Mouse (Mus musculus) lung, postnatal 36 days (tissue): ENCODE measurements around the gene Med4.
"Not testable (repeated sequence)": the region's sequence is repeated elsewhere in the genome, so short reads cannot be mapped to it uniquely, and the experiment has no call there.

Source experiments
- DNase-seq: peaks from one replicate; pipeline ENCODE4 v3.0.0; 2022; ENCODE audit warnings: mixed read lengths

Med4 gene

DNA sequence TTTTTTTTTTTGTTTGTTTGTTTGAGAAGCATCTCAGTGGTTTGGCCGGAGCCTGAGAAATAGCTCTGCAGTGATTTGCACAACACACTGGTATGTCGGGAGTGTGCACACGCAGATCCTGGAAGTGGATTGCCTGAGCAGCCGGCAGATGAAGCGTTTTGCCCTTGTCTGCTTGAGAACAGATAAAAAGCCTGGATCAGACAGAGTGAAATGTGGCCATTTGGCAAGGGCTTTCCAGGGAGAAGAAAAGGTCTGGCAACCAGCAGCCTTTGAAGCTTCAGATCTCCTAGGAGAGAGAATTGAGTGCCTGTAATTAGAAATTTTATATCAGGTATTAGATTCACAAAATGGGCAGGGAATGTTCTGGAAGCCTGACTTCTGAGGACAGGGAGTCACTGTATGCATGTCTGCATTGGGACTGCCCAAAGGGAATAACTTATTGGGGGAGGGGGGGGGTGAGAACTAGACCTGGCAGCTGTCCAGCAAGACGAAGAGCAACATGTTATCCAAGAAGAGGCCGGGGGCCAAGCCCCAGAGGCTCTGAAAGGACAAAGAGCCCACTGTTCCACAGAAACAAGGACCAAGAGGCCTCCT, 7.1 kb upstream of the Med4 start:
- DNase-seq = peak; percentile 30

DNA sequence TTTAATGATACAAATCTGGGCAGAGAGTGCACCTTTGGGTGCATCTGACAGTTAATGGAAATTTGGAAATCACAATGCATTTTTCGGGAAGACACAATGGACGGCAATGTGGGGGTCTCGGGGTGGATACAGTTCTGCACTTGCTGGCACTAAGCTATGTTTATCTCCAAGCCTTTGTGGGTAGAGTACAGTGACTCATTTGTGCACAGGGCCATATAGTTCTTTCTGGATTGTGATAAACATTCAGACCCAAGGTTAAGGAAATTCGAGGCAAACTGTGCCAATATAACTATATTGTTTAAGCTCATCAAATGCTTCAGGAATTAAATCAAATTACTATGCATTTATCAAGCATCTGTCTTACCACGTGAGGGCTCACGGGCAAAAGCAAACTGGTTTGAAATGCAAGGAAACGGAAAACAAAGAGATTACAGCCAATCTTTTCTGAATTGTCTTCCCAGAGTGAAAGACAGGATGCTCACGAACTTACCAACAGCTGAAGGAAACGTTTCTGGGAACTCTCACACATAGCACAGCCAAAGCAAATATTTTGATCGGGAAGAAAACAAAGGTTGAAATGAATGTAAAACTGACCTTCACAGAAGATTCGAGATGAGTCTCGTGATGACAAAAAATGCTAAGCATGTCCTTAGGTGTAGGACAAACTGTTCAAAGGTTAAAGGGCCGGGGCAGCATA, 6.4 kb upstream of the Med4 start:
- peak; percentile 24 for DNase-seq

DNA sequence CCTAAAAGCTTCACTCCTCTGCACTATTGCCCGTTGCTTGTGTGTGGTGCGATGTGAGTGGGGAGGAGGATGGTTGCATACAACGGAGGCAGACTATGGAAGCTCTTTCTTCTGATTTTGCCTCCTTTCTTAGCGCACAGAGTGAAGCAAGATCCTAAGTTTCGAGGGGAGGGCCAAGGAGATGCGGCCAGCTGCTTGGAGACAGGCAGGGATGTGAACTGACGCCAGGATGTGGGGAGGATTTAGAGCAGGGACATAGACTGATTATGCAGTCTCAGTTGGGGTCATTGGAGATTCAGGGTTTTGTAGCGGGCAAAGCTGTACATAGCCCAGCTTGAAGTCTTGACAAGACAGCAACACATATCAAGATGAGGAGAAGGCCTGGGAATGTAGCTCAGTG, 3.5 kb upstream of the Med4 start:
- DNase-seq = peak; percentile 40

DNA sequence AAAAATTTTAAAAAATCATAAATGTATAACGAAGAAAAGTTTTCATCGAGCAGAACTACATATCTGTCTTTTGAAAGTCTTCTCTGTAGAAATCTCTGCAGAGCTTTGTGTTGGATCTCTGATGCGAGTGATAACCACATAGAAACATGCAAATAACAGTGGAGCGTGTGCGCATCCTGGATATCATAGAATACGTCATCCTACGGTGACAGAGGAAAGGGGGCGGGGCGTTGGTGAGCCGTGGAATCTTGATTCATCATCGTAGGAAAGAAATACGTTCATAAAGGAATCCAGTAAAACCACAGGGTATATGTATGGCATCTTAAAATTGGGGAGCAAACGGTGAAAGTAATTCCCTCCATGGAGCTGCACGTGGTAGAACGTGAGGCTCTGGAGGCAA, 2.6 kb upstream of the Med4 start:
- peak; percentile 61 for DNase-seq

DNA sequence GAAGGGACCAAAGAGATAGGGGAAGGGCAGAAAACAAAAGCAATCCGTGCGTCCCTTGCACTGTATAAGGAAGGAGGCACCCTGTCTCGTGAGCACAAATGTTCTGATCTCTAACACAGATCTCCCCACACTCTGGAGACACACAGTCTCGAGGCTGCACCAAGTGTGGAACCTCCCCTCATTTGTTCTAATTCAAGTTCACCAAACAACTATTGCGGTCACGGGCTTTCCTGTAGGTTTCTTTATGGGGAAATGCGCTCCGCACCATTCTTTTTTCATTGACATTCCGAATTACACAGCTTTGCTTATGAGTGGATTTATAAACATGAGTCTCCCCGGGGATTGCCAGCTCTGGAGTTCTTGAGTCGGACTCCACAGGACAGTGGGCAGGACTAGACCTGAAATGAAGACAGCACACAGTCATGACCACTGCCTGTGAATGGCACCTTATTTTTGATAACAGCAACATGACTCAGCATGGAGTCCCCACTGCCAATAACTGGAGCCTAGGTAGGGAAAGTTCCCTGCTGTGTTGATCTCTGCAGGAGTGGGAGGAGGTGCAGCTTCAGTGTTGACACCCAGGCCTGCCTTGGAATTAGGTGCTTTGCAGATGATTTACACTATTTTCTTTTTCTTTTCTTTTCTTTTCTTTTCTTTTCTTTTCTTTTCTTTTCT, 2.0 kb upstream of the Med4 start:
- peak; percentile 86 for DNase-seq

DNA sequence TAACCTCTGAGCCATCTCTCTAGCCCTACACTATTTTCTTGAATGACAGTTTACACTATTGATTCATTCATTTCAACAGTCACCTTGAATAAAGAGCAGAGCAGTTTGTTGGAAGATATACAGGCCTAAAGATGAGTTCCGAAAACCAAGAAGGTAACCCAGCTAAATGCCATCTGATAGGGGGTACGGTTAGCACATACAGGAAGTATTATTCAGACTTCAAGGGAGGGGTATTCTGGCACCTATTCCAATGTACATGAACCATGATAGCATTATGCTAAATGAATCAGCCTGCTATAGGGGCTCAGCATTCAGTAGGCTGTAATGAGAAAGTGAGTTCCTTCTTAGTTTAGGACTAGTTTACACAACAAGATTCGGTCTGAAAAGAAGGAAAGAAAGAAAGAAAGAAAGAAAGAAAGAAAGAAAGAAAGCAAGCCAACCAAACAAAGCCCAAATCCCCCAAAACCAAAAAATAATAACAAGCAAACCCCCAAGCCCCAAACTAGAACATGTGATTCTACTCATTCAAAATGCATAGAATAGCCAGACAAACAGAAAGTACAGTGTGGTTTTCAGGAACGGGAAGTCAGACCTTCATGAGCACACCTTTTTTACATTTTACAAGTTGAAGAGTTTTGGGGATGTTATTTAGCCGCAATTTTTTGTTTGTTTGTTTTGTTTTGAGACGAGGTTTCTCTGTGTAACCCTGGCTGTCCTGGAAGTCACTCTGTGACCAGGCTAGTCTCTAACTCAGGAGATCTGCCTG, 1.0 kb upstream of the Med4 start:
- no peak for DNase-seq

DNA sequence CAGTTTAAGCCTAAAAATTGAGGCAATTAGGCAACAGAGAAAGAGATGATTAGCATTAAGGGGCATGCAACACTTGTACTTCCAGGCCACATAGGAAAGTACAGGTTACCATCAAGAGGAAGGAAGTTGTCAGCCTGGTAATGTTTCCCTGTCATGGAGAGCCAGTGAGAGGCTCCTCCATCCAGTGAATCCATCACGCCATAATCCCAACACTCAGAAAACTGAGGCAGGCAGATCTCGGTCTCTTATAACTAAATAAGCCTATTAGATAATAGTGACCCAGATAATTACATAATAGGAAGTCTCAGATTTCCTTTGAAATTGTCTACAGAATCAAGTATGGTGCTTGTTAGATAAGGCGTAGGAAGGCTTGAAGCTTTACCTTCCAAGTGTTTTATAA, 14.3 kb downstream of the Med4 start:
- no peak for DNase-seq

DNA sequence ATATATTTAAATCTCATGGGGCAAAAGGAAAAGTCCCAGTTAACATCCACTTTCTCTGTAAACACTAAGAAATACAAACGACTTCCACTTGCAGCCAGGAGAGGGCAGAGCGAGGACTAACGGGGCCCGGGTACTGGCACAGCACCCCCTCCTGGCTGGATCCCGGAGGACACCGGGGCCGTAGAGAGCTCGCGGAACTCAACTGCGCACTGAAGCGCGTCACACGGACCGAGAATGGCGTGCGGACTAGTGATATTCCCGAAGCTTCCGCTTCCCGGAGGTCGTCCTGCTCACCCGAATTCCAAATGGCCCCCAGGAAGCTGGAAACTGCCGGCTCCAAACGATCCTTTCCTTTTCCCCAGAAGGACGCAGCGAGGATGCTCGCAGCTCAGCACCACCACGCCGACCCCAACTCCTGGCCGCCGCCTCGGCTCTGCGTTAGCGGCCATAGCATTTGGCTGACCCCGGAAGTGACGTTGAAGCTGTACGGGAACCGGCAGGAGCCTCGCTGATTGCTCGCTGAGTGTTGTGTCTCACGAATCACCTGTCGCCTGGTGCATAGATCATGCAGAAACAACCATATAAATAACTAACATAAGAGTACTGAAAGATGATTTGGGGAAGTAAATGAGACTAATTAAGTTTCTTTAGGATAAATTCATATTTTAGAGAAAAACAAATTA, 15.1 kb downstream of the Med4 start, which contains the start of gene Sucla2:
Sucla2 (plus strand) TSS at position 554 of the 683 bp plus-strand sequence.
- peak; percentile 95 for DNase-seq

DNA sequence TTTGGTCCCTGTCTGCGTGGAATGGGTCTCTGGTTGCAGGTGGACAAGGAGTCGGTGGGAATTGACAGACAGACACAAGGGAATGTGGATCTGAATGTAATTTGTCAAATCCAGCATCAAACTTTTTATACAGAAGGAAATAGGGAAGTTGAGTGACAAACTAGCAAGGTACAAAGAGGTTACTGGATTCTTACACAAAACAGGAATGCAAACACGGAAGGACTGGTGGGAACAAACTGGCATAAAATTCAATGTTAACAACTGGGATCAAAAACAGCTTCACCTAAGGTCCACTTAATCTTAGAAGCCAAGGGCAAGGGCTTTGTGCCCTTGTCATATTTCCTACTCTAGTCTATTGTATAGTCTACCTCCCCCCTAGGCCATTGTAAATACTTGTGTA, 18.8 kb downstream of the Med4 start:
- not testable (repeated sequence) for DNase-seq

DNA sequence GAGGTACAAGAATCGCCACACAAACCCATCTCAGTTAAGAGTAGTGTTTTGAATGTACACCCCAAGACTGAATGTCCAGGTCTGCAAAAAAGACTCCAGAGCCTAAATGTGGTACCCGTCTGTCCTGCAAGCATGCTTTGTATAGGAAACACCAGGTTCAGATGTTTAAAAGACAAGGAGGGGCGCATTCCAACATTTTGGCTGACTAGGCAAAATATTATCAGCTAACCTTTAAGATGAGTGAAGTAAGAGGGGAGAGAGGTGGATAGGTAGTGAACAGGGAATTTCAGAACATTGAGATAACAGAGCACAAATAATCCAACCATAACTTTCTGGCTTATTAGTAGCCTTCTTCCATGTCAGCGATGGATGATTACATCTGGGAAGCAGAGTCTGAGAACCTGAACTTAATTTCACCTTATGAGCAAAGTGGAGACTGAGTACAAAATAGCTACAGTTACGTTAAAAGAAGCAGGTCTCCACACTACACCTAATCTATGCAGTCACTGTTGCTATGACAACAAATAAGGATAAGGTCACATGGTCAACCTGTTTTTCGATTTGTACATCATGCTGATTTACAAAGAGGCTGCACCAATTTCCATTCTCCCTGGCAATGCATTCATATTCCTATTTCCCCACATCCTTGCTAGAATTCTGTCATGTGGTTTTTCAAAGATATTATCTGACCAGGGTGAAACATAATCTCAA, 24.1 kb downstream of the Med4 start:
- no peak for DNase-seq

DNA sequence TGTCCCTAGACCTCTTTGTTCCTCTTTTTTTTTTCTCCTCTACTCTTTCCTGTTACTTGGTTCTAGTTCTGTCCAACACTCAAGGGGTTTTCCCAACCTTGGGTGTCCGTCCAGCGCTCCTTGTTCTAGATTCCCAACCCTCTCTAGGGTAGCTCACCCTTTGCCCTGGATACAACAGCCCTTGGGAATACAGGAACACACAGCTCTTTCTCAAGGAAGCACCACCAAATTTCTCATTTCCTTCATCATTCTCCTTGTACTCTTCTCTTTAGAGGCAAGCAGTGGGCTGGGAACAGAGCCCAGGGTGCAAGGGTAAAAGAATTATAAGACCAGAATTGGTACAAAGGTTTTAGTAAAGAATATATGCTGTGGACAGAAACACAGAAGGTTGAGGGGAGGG, 25.8 kb downstream of the Med4 start:
- DNase-seq = no peak

DNA sequence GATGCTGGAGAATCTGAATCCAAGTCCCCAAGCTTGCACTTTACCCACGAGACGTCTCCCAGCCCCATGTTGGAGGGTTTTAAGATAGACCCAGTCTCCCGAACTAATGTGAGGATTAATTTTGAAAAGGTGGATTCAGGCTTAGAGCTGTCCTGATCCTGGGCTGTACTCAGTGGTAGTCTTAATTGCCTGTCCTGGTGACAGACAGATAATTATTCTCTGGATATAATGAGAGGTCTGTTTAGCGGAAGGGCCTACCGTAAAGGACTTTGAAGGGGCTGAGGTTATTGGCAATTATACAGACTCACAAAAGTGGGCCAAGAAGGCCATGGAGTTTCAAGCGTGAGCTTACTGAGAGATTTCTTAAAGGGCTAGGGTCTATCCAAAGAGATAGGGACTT, 34.0 kb downstream of the Med4 start:
- DNase-seq = no peak

DNA sequence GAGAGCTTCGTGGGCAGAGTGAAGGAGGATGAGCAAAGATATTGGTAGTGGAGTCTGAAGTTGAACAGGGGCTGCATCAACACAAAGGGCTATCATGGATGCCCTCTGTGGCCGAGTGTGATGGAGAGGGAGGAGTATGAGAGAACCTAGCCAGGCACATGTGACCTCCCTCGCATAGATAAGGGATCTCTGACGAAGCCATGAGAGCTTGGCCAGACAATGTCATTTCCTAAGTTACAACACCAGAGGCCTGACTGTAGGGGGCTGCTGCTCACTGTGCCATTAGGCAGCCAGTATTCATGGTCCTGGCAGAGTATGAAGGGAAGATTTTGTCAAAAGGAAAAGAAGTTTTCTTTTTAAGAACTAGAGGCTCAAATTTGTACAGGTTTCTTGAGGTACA, 37.2 kb downstream of the Med4 start:
- DNase-seq = no peak

DNA sequence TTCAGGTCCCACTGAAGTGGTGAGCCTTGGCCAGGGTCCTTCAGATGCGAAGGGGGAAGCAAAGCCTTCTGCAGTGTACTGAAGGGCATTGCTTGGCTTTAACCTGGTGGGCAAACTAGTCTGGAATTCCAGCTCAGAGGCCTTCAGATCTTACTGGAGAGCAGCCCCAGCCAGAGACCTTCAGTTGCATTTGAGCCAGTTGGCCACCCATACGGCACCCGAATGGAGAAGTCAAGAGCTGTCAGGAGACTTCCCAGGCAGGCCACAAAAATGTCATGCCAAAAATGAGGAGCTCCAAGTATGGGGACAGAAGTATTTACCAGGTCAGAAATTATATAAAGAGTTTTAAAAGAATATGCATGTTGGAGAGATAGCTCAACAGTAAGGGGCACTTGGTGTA, 38.2 kb downstream of the Med4 start, which contains the start of gene Nudt15:
Nudt15 (minus strand) TSS at position 192 of the 400 bp plus-strand sequence.
- no peak for DNase-seq

DNA sequence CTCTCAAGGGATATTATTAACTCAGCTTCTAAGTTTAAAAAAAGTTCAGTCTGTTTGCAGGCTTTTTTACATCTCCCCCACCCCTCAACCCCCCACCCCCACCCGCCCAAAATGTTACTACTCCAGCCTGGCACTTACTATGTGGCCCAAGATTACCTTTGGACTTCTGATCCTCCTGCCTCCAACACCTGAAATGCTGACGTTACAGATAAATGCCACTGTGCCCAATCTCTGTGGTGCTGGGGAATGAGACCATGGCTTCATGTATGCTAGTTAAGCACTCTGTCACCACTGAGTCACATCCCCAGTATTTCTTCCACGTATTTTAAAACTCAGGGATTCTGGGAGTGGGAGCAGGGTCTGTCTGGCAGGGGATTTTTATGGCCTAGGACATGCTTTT, 40.5 kb downstream of the Med4 start:
- DNase-seq = no peak

DNA sequence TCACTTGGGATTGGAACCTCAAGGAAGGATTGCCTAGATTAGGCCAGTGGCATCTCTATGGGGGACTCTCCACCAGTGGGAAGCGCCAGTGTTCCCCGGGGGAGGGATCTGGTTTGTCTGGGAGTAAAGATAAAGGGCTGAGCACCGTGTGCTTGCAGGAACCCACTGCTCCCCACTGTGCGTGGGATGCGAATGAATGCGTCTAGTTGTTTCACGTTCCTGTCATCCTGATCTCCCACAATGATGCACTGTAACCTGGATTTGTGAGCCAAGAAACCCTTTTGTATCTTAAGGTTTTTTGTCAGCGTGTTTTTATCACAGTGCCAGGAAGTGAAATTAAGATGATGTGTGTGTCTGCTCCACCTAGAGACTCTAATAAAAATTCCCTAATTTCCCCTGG, 40.9 kb downstream of the Med4 start:
- no peak for DNase-seq

DNA sequence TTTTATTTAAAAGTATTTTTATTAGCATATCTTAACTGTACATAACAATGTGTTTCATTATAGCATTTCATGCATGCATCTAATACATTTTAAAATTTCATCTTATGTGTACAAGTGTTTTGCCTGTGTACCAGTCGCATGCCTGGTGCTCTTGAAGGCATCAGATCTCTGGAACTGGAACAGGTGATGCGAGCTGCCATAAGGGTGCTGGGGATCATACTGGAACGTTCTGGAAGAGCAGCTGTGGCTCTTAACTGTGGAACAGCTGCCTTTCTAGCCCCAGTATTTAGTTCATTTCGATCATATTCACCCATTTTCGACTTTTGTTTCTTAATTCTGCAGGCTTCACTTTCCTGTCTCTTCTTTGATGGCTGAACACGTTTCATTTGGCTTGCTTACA, 41.3 kb downstream of the Med4 start:
- DNase-seq = no peak

DNA sequence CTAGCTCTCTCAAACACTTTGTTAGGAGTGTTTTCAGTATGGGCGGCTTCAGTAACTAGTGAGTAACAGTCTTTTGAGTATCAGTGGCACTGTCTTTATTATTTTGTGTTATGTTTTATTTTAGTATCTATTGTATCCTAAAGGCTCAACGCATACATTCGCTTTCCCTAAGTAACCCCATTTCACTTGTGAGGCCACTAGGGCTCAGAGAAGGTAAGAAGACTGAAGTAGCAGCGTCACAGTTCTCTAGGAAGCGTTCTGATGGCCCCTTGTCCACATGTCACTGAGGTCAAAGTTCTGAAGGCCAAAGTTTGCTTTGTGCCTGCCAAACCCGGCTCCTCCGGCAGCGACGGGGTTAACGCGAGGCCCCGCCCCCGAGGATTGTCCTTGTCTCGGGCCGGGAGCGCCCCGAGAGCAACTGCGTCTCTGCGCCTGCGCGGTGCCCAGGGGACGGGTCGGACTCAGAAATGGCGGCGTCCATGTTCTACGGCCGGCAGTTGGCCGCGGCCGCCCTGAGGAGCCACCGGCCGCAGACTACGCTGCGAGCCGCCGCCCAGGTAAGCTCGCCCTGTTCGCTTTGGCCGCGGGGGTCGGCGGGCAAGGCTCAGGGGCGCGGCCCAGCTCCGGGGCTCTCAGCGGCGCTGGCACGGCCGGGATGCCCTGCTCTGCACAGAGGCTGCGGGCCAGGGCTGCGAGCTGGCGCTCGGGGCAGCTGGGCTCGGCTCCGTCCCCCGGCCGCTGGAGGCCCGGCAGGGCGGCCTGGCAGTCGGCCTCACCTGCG, 42.7 kb downstream of the Med4 start:
- peak; percentile 97 for DNase-seq

DNA sequence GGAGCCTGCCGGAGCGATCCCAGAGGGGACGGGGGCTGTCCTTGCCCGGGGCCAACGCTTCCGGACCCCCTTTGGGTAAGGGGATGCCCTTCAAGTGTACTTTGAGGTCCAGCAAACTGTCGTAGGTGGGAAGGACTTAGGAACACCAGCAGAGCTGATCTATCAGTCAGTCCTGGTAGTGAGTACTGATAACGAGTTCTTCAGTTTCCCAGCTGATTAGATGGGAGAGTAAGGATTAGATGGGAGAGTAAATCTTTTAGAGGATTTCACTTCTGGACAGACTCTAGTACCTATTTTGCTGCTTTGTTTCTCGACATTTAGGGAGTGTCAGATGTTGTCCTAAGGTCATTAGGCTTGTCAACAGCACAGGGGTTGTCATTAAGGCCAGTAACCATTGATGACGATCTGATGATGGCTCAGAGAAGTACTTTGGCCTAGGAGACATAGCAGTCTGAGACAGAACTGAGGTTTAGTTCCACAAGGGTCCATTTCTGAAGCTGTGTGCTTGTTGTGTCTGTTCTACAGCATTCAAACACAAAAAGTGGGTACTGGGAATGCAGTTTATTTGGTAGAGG, 43.4 kb downstream of the Med4 start:
- DNase-seq = no peak
